Mouse (Mus musculus) spleen, adult 12 weeks (tissue): ENCODE data around the gene Serpine3.
"Not testable (repeated sequence)": the region's sequence is repeated elsewhere in the genome, so short reads cannot be mapped to it uniquely, and the experiment has no call there.

ENCODE experiments used
- DNase-seq: peaks from one replicate; pipeline ENCODE4 v3.0.0; 2022; ENCODE audit warnings: low spot score

The Serpine3 gene

GRCm38 (mm10) chr14:62663367-62663766 lies at the start of gene Serpine3:
Gene Serpine3, plus strand, starts transcription at chr14:62663667.
- DNase-seq, result no peak

GRCm38 (mm10) chr14:62622393-62622792 lies 41.1 kb upstream of the Serpine3 start:
- no peak for DNase-seq

GRCm38 (mm10) chr14:62627951-62628350 lies 35.5 kb upstream of the Serpine3 start:
- no peak for DNase-seq

GRCm38 (mm10) chr14:62637436-62638344 lies 25.8 kb upstream of the Serpine3 start:
- no peak for DNase-seq

- no peak for DNase-seq
Observed at GRCm38 (mm10) chr14:62638345-62638702, 25.1 kb upstream of the Serpine3 start.

- DNase-seq, result no peak
Observed at GRCm38 (mm10) chr14:62639111-62639510, 24.4 kb upstream of the Serpine3 start.

- DNase-seq, result no peak
Observed at GRCm38 (mm10) chr14:62639551-62639950, 23.9 kb upstream of the Serpine3 start.

- no peak for DNase-seq
Observed at GRCm38 (mm10) chr14:62640396-62640795, 23.1 kb upstream of the Serpine3 start.

- DNase-seq, result not testable (repeated sequence)
Observed at GRCm38 (mm10) chr14:62642368-62642767, 21.1 kb upstream of the Serpine3 start.

- no peak for DNase-seq
Observed at GRCm38 (mm10) chr14:62648405-62648804, 15.1 kb upstream of the Serpine3 start.

- no peak for DNase-seq
Observed at GRCm38 (mm10) chr14:62650376-62650775, 13.1 kb upstream of the Serpine3 start.

- DNase-seq, result no peak
Observed at GRCm38 (mm10) chr14:62651771-62652170, 11.7 kb upstream of the Serpine3 start.

GRCm38 (mm10) chr14:62655996-62656395 lies 7.5 kb upstream of the Serpine3 start:
- DNase-seq, result no peak

GRCm38 (mm10) chr14:62657469-62657868 lies 6.0 kb upstream of the Serpine3 start:
- no peak for DNase-seq

GRCm38 (mm10) chr14:62662381-62662780 lies 1.1 kb upstream of the Serpine3 start:
- no peak for DNase-seq

- DNase-seq, result no peak
Observed at GRCm38 (mm10) chr14:62664976-62665673, 1.7 kb downstream of the Serpine3 start.

GRCm38 (mm10) chr14:62673646-62674045 lies 10.2 kb downstream of the Serpine3 start:
- DNase-seq, result no peak

- no peak for DNase-seq
Observed at GRCm38 (mm10) chr14:62718161-62718560, 54.7 kb downstream of the Serpine3 start.

GRCm38 (mm10) chr14:62721625-62722024 lies 58.2 kb downstream of the Serpine3 start:
- no peak for DNase-seq

- no peak for DNase-seq
Observed at GRCm38 (mm10) chr14:62724560-62724959, 61.1 kb downstream of the Serpine3 start.

- no peak for DNase-seq
Observed at GRCm38 (mm10) chr14:62731902-62732301, 68.4 kb downstream of the Serpine3 start.

GRCm38 (mm10) chr14:62733666-62734065 lies 70.2 kb downstream of the Serpine3 start:
- no peak for DNase-seq

- no peak for DNase-seq
Observed at GRCm38 (mm10) chr14:62735646-62736045, 72.2 kb downstream of the Serpine3 start.
